Mouse (Mus musculus) adrenal gland, adult 10 weeks (tissue): Measurements from ENCODE around the gene Dsel. TPM values are rescaled to one million over a fixed set of nuclear protein-coding genes. Genes with fewer than 3 reads are reported as not detected.

ENCODE experiments used
- polyA plus RNA-seq: library from polyadenylated mRNA; stranded (reverse); fragments of 350-450 nt; fragmentation: Illumina TruSeq; extraction: RNeasy Lipid Tissue Mini Kit (QIAGEN cat#74804); gene quantifications from one replicate; pipeline ENCODE4 v1.2.3, GENCODE M21; 2014; ENCODE audit warnings: low read depth, low replicate concordance

The Dsel gene
- 29.6 TPM for polyA plus RNA-seq

GRCm38 (mm10) chr1:111864779-111865165 lies at the start of gene Dsel:
Dsel (minus strand) TSS chr1:111864918.

